Mouse (Mus musculus) stomach, embryonic 14.5 days (tissue): ENCODE results near the gene Secisbp2. TPM values are rescaled to one million over a fixed set of nuclear protein-coding genes. Genes with fewer than 3 reads are reported as not detected.

Experiments
- ATAC-seq: fragments of 200-750 bp; cut with Nextera tagmentation; 2 replicates; pipeline ENCODE4 v1.8.0; 2017; ENCODE audit warnings: low read depth, moderate TSS enrichment; ENCODE audit not compliant: insufficient number of reproducible peaks, insufficient read depth, low FRiP score
- H3K27ac ChIP-seq: fragments of 300-500 bp; sonication (generic); 2 replicates; pipeline ENCODE4 v1.5.1; 2014; ENCODE audit warnings: mild to moderate bottlenecking, low read length, moderate library complexity, mixed read lengths
- H3K27me3 ChIP-seq: fragments of 300-500 bp; sonication (generic); 2 replicates; pipeline ENCODE4 v1.6.1; 2014; ENCODE audit warnings: low read length, control low read depth, mixed read lengths; ENCODE audit not compliant: control insufficient read depth, insufficient read depth
- H3K36me3 ChIP-seq: fragments of 300-500 bp; sonication (generic); 2 replicates; pipeline ENCODE4 v1.6.1; 2014; ENCODE audit warnings: mild to moderate bottlenecking, control low read depth, low read length, moderate library complexity, mixed read lengths; ENCODE audit not compliant: control insufficient read depth, insufficient read depth
- H3K4me1 ChIP-seq: fragments of 300-500 bp; sonication (generic); 2 replicates; pipeline ENCODE4 v1.6.1; 2014; ENCODE audit warnings: low read length, control low read depth, mixed read lengths; ENCODE audit not compliant: control insufficient read depth, insufficient read depth
- H3K4me2 ChIP-seq: fragments of 300-500 bp; sonication (generic); replicated peaks from 2 replicates; pipeline ENCODE4 v1.6.1; 2014; ENCODE audit warnings: low read depth, low read length, control low read depth
- H3K4me3 ChIP-seq: fragments of 300-500 bp; sonication (generic); 2 replicates; pipeline ENCODE4 v1.5.1; 2014; ENCODE audit warnings: low read depth, low read length, control low read depth
- H3K9ac ChIP-seq: fragments of 300-500 bp; sonication (generic); replicated peaks from 2 replicates; pipeline ENCODE4 v1.6.1; 2014; ENCODE audit warnings: low read depth, mild to moderate bottlenecking, control low read depth, low read length, moderate library complexity, mixed read lengths
- H3K9me3 ChIP-seq: fragments of 300-500 bp; sonication (generic); 2 replicates; pipeline ENCODE4 v1.6.1; 2016; ENCODE audit warnings: low read depth, low read length, control low read depth; ENCODE audit not compliant: control insufficient read depth
- WGBS: fragments of 180-500 bp; shearing (Covaris S2); extraction: QIAGEN DNeasy Blood & Tissue Kit; methylation state at CpG from one replicate; pipeline ENCODE4 v1.1.7; 2014; 5-methylcytosine and 5-hydroxymethylcytosine counted together
- polyA plus RNA-seq: library from polyadenylated mRNA; unstranded; fragments of >200 nt; fragmentation: Nextera tagmentation; extraction: Ambion mirVana; gene quantifications from 2 replicates; pipeline ENCODE4 v1.2.1, GENCODE M21; 2014

Gene Secisbp2
- polyA plus RNA-seq, 1 experiment from 2014 or later = 35.3 TPM

DNA sequence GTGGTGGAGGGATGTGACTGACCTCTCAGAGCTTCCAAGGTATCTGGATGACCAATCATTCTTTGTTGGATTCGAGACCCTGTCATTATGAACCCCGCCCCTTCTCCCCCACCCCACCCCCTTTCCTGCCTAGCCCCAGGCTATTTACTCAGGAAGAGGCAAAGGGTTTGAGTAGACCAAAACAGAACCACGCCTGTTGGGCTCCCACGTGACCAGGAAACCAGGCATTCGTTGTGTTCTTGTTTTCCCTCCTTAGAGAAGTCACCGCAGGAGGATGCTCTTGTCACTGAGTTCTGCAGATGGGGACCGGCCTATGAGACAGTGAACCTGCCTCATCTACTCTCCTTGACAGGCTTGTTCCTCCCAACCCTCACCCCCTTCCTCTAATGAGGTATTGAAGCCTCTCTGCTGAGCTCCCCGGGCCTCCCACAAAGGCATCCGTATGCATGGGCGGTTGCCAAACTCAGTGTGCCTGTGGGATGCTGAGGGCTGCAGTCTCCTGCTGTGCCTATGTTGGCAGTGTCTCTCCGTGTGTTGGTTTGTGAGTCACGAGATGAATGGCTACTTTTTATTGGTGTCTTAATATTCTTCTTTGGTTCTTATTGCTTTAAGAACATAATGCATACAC lies 35.0 kb upstream of the Secisbp2 start:
- no peaks in the 10 kb centered on the region for H3K27me3 ChIP-seq
- H3K27ac ChIP-seq = no peak overlapping the region
- no peaks in the 10 kb centered on the region for H3K9me3 ChIP-seq
- no peak for ATAC-seq
- no peak overlapping the region for H3K4me3 ChIP-seq
- H3K36me3 ChIP-seq = no peaks in the 10 kb centered on the region
- WGBS = 20% methylated on average over 12 of the region's 12 CpGs
- H3K4me1 ChIP-seq = no peaks in the 10 kb centered on the region
- H3K4me2 ChIP-seq = no peak overlapping the region
- no peak overlapping the region for H3K9ac ChIP-seq

DNA sequence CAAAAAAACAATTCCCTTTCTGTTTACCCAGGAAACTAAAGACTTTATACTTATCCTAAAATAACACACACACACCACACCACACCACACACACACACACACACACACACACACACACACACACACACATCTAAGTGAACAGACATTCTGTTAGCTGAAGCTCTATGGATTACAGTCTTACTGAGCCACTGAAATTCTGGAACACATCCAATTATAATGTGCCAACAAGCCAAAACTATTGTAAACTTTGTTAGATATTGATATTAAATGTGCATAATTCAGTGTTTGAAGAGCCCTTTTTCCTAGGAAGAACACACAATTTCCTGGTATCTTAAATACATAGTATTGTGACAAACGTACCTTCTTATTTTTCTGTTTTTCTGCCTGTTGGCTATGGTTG lies 34.2 kb upstream of the Secisbp2 start:
- Histone ChIP-seq H3K36me3 (no peaks in the 10 kb centered on the region), H3K9me3 (no peaks in the 10 kb centered on the region), H3K9ac (no peak overlapping the region), H3K4me1 (no peaks in the 10 kb centered on the region), H3K4me3 (no peak overlapping the region), H3K27ac (no peak overlapping the region), H3K4me2 (no peak overlapping the region), H3K27me3 (no peaks in the 10 kb centered on the region)
- no peak for ATAC-seq
- WGBS = 49% methylated on average over 1 of the region's 1 CpGs

GRCm38 (mm10) chr13:51617861-51618260 lies 33.6 kb upstream of the Secisbp2 start:
- no peak overlapping the region for H3K9ac ChIP-seq
- no peaks in the 10 kb centered on the region for H3K36me3 ChIP-seq

DNA sequence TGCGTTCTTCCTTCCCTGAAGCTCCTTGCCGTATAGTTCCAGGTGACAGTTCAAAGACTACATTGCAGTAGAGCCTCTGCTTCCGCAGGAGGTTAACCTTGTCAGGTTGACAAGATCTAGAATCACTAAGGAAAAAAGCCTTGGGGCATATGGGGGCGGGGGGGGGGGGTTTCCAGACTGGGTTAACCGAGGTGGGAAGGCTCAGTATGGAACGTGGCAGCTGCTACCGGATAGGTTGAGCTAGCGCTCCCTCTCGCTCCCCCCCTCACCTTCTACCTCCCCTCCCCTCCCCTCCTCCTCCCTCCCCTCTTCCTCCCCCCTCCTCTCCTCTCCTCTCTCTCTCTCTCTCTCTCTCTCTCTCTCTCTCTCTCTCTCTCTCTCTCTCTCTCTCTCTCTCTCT lies 32.9 kb upstream of the Secisbp2 start:
- ATAC-seq = no peak

More at GRCm38 (mm10) chr13:51617861-51618260, 33.6 kb upstream of the Secisbp2 start:
- H3K4me2 ChIP-seq = no peak overlapping the region
- H3K4me3 ChIP-seq = no peak overlapping the region
- ATAC-seq = no peak
- no peaks in the 10 kb centered on the region for H3K27me3 ChIP-seq
- no peaks in the 10 kb centered on the region for H3K9me3 ChIP-seq
- no peaks in the 10 kb centered on the region for H3K4me1 ChIP-seq
- H3K27ac ChIP-seq = no peak overlapping the region
- WGBS = 18% methylated on average over 6 of the region's 6 CpGs

DNA sequence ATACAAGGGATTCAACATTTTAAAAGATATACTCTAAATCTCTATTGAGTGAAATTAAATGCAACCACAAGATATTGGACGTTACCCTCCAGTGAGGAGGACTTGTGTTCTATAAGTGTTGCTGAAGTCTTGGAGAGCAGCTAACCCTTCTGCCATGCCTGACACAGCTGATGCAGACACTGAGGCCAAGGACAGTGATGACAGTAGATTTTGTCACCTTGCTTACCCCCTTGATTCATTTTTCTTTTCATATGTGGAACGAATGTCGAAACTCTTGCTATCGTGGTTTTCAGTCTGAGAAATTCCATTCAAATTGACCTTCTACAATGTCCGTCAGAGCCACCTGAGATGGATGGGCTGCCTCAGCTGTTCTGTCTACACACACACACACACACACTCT lies 28.9 kb upstream of the Secisbp2 start:
- no peaks in the 10 kb centered on the region for H3K9me3 ChIP-seq
- no peaks in the 10 kb centered on the region for H3K4me1 ChIP-seq
- H3K4me3 ChIP-seq = no peak overlapping the region
- H3K36me3 ChIP-seq = no peaks in the 10 kb centered on the region
- no peaks in the 10 kb centered on the region for H3K27me3 ChIP-seq
- no peak overlapping the region for H3K27ac ChIP-seq
- 80% methylated on average over 5 of the region's 5 CpGs for WGBS
- ATAC-seq = no peak
- no peak overlapping the region for H3K9ac ChIP-seq
- H3K4me2 ChIP-seq = no peak overlapping the region

More for the DNA sequence above, 32.9 kb upstream of the Secisbp2 start:
- Histone ChIP-seq H3K27ac (no peak overlapping the region), H3K4me3 (no peak overlapping the region), H3K27me3 (no peaks in the 10 kb centered on the region), H3K4me2 (no peak overlapping the region), H3K9ac (no peak overlapping the region), H3K4me1 (no peaks in the 10 kb centered on the region), H3K9me3 (no peaks in the 10 kb centered on the region), H3K36me3 (no peaks in the 10 kb centered on the region)
- 27% methylated on average over 9 of the region's 9 CpGs for WGBS

DNA sequence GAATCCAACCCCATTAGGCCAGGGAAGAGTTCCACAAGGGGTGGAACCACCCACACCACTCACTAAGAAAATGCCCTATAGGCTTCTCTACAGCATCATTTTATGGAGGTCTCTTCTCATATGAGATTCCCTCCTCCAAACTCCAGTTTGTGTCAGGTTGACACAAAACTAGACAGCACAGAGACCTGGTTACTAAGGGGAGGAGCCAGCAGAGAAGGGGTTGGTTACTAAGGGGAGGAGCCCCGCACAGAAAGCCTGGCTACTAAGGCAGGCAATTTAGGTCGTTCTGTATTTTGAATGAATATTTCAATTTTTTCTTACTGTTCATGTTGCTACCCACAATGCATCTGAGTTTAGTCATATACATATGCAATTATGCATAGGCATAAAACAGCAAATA lies 27.8 kb upstream of the Secisbp2 start:
- no peak for ATAC-seq
- Histone ChIP-seq H3K4me2 (no peak overlapping the region), H3K9ac (no peak overlapping the region), H3K36me3 (no peaks in the 10 kb centered on the region), H3K27ac (no peak overlapping the region), H3K4me1 (no peaks in the 10 kb centered on the region), H3K4me3 (no peak overlapping the region), H3K27me3 (no peaks in the 10 kb centered on the region), H3K9me3 (no peaks in the 10 kb centered on the region)
- 86% methylated on average over 2 of the region's 2 CpGs for WGBS

DNA sequence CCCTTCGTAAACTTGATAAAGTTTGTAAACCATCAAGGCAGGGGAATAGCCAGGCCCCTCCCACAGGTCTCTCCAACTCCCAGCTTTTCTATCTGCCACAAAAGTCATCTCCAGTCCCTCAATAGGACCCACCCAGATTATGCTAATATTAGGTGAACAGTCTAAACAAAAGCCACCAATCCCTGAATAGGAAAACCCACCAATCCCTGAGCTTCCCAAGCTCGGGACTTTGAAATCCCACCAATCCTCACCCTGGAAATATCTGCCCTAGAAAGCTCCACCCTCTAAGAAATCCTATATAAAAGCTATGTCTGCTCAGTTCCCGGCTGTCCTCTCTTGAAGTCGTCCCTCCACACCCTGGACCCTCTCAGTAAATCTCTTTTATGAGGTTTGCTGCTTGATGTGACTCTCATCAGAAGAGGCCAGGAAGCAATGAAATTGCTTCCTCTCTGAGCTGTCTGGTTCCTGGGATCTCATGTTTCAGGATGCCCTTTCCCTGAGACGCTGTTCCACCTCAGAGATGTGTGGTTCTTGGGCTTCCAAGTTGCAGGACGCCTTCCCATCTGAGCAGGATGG lies 23.1 kb upstream of the Secisbp2 start:
- H3K4me2 ChIP-seq = no peak overlapping the region
- no peaks in the 10 kb centered on the region for H3K9me3 ChIP-seq
- no peak overlapping the region for H3K9ac ChIP-seq
- 79% methylated on average over 6 of the region's 6 CpGs for WGBS
- H3K27ac ChIP-seq = no peak overlapping the region
- H3K27me3 ChIP-seq = no peaks in the 10 kb centered on the region
- no peak overlapping the region for H3K4me3 ChIP-seq
- ATAC-seq = no peak
- no peaks in the 10 kb centered on the region for H3K36me3 ChIP-seq
- no peaks in the 10 kb centered on the region for H3K4me1 ChIP-seq

GRCm38 (mm10) chr13:51631354-51631992 lies 20.0 kb upstream of the Secisbp2 start:
- Histone ChIP-seq H3K36me3 (no peaks in the 10 kb centered on the region), H3K9ac (no peak overlapping the region), H3K4me3 (no peak overlapping the region), H3K27me3 (no peaks in the 10 kb centered on the region), H3K27ac (no peak overlapping the region), H3K9me3 (no peaks in the 10 kb centered on the region), H3K4me1 (no peaks in the 10 kb centered on the region), H3K4me2 (no peak overlapping the region)
- ATAC-seq = no peak
- 76% methylated on average over 15 of the region's 15 CpGs for WGBS
